ENCODE assay signal across 28 mouse cellular contexts in genomic region chr9:72558780-72559179, GRCm38 (mm10). TPM values are rescaled to one million over a fixed set of nuclear protein-coding genes. Genes with fewer than 3 reads are reported as not detected.
A peak's percentile ranks its signal among the peaks of the same experiment; 100 is the strongest.
DNase-seq lines count a peak whose midpoint lies in the region; ATAC-seq and TF ChIP-seq lines count a peak whose summit lies in the region.
"Had no signal": no experiment of that assay in that cellular context is flagged by ENCODE, and none has a peak within 500 bp of the region (broad histone marks: within the 10 kb centered on the region; RNA-seq: fewer than 3 reads in every experiment).

No protein-coding gene starts in this region.

- no peaks in the 10 kb centered on the region for H3K4me1 ChIP-seq in lung, postnatal 0 days (ENCODE audit: insufficient read depth, low read depth, low read length)
- H3K4me1 ChIP-seq: embryonic facial prominence, embryonic 13.5 days; embryonic facial prominence, embryonic 15.5 days; forebrain, embryonic 10.5 days; forebrain, embryonic 12.5 days had no signal

- no peak overlapping the region for H3K4me2 ChIP-seq in lung, postnatal 0 days (replicated peaks; ENCODE audit: low read depth, low read length)
- H3K4me2 ChIP-seq: embryonic facial prominence, embryonic 13.5 days; embryonic facial prominence, embryonic 15.5 days; forebrain, embryonic 12.5 days had no signal

- TF ChIP-seq EP300 in lung, postnatal 0 days (IDR thresholded peaks at IDR 0.05), result no peak

- 89% methylated on average over 1 of the region's 1 CpGs for WGBS in lung, postnatal 0 days

- no peak for TF ChIP-seq CTCF in lung, postnatal 0 days (IDR thresholded peaks at IDR 0.05)

- H3K4me3 ChIP-seq in lung, postnatal 0 days (ENCODE audit: low read depth, low read length), result no peak overlapping the region
- H3K4me3 ChIP-seq: embryonic facial prominence, embryonic 13.5 days; embryonic facial prominence, embryonic 15.5 days; erythroblast, embryonic 14.5 days; forebrain, embryonic 10.5 days; forebrain, embryonic 12.5 days had no signal

- peak; percentile 15 for DNase-seq in lung, postnatal 0 days (ENCODE audit: low spot score)
- DNase-seq in lung, adult 18-20 months, result no peak
- DNase-seq in 416B (ENCODE audit: low read depth), result peak; percentile 70
- DNase-seq in layer of hippocampus, adult 18-20 months (ENCODE audit: low spot score in 2 of 2), result no peak
- no peak for DNase-seq in left cerebral cortex, postnatal 4 days
- DNase-seq: adrenal gland, adult 8-10 months; adrenal gland, postnatal 14 days; adrenal gland, postnatal 36 days; B cell, adult 2 months; cerebellum, adult 11-12 months; cerebellum, adult 2 months; cerebellum, adult 9-10 months; cerebellum, postnatal 10 days; cerebellum, postnatal 25 days had no signal

- no peaks in the 10 kb centered on the region for H3K9me3 ChIP-seq in lung, postnatal 0 days (ENCODE audit: low read length)
- H3K9me3 ChIP-seq: embryonic facial prominence, embryonic 13.5 days; embryonic facial prominence, embryonic 15.5 days; forebrain, embryonic 10.5 days; forebrain, embryonic 12.5 days; G1E had no signal

- no peak overlapping the region for H3K27ac ChIP-seq in lung, postnatal 0 days (ENCODE audit: low read length)
- H3K27ac ChIP-seq: embryonic facial prominence, embryonic 13.5 days; embryonic facial prominence, embryonic 15.5 days; forebrain, embryonic 10.5 days; forebrain, embryonic 12.5 days had no signal

- ATAC-seq in lung, postnatal 0 days, result no peak
- peak; percentile 37 for ATAC-seq in granulocyte monocyte progenitor cell, adult 5-6 weeks (replicated peaks; ENCODE audit: poor library complexity, severe bottlenecking)
- peak; percentile 92 for ATAC-seq in monocyte, adult 5-6 weeks (replicated peaks; ENCODE audit: insufficient number of reproducible peaks, low FRiP score, low TSS enrichment, poor library complexity, severe bottlenecking)
- ATAC-seq: activated CD4-positive, CD25-positive, alpha-beta regulatory T cell, adult 4 months; CD4-positive, CD25-positive, alpha-beta regulatory T cell, adult 4 months; forebrain, embryonic 14.5 days; forebrain, embryonic 16.5 days; Patski had no signal

- no peak overlapping the region for H3K9ac ChIP-seq in lung, postnatal 0 days (replicated peaks; ENCODE audit: low read depth)
- H3K9ac ChIP-seq: embryonic facial prominence, embryonic 13.5 days; embryonic facial prominence, embryonic 15.5 days; forebrain, embryonic 12.5 days had no signal

- no peaks in the 10 kb centered on the region for H3K27me3 ChIP-seq in lung, postnatal 0 days (replicated peaks; ENCODE audit: insufficient read depth, low read length)
- H3K27me3 ChIP-seq: CH12.LX; embryonic facial prominence, embryonic 13.5 days; embryonic facial prominence, embryonic 15.5 days; forebrain, embryonic 12.5 days; Patski had no signal

- no peaks in the 10 kb centered on the region for H3K36me3 ChIP-seq in lung, postnatal 0 days (ENCODE audit: insufficient read depth, low read length)
- H3K36me3 ChIP-seq: embryonic facial prominence, embryonic 15.5 days; forebrain, embryonic 10.5 days; forebrain, embryonic 12.5 days had no signal

- intact Hi-C loops in left cerebral cortex, postnatal 4 days (cut with DNase I), result no loop called here

RNA-seq across cellular contexts. Expression of gene Rfx7, which starts 26.7 kb away (rescaled TPM):
- polyA plus RNA-seq in lung, postnatal 0 days (2015; fragmentation: Nextera tagmentation; extraction: Ambion mirVana), result 4.0 and 4.2 TPM in 2 replicates
- total RNA-seq in granulocyte monocyte progenitor cell, adult 5-6 weeks (2014; fragmentation: Nextera tagmentation), result 73.0 and 82.4 TPM in 2 replicates
- total RNA-seq in granulocyte monocyte progenitor cell, adult 5-6 weeks (2017), result 20.4 and 28.6 TPM in 2 replicates
- total RNA-seq in monocyte, adult 5-6 weeks (2017), result 23.3 to 34.4 TPM (median 33.7 TPM) in 3 replicates
- total RNA-seq in layer of hippocampus, adult 18-20 months (2021), result 10 to 100 TPM; 21.9 to 23.6 TPM
- 10 to 100 TPM; 54.6 to 59.8 TPM for total RNA-seq in left cerebral cortex, postnatal 4 days (2021)

Comparison
In these comparisons a context has a peak if more than half of its experiments do, and no peak if none do; other contexts are left out.
1. DNase-seq: peak in lung, postnatal 0 days (single experiment) and 416B (single experiment); none in lung, adult 18-20 months (0 of 2), layer of hippocampus, adult 18-20 months (0 of 2) and left cerebral cortex, postnatal 4 days (single experiment).